Mouse (Mus musculus) ES-E14 (cell line): ENCODE measurements around the gene Galm. TPM values are rescaled to one million over a fixed set of nuclear protein-coding genes. Genes with fewer than 3 reads are reported as not detected.
A peak's percentile ranks its signal among the peaks of the same experiment; 100 is the strongest.

Source experiments
- DNase-seq: peaks from one replicate; pipeline ENCODE4 v3.0.0-alpha.2; 2013; ENCODE audit warnings: low read depth, low spot score
- H3K27ac ChIP-seq: 2 replicates; pipeline ENCODE4 v1.5.1; 2012; ENCODE audit warnings: low read depth, mild to moderate bottlenecking, low read length, moderate library complexity, mixed read lengths; ENCODE audit not compliant: poor library complexity, insufficient read depth, severe bottlenecking
- H3K36me3 ChIP-seq: 2 replicates; pipeline ENCODE4 v1.6.1; 2012; ENCODE audit warnings: mild to moderate bottlenecking, low read length, moderate library complexity, mixed read lengths; ENCODE audit not compliant: control insufficient read depth, poor library complexity, insufficient read depth, severe bottlenecking
- H3K4me1 ChIP-seq, 2 experiments: fragments of 150-350 bp in 1 of 2; sonication (generic) in 1 of 2; 2 replicates each; pipeline ENCODE4 v1.6.1; 2012; ENCODE audit warnings: low read length in 2 of 2, mild to moderate bottlenecking in 1 of 2, mixed read lengths in 1 of 2; ENCODE audit not compliant: control insufficient read depth in 2 of 2, insufficient read depth in 2 of 2, poor library complexity in 1 of 2
- H3K4me3 ChIP-seq, 2 experiments: fragments of 150-350 bp in 1 of 2; sonication (generic) in 1 of 2; 2 replicates each; pipeline ENCODE4 v1.5.1; 2012; ENCODE audit warnings: low read length in 2 of 2, low read depth in 1 of 2, mild to moderate bottlenecking in 1 of 2, mixed read lengths in 1 of 2; ENCODE audit not compliant: insufficient read depth in 1 of 2, poor library complexity in 1 of 2, severe bottlenecking in 1 of 2
- H3K9ac ChIP-seq: 2 replicates; pipeline ENCODE4 v1.6.1; 2012; ENCODE audit warnings: low read depth, mild to moderate bottlenecking, low read length, mixed read lengths; ENCODE audit not compliant: poor library complexity, insufficient read depth, severe bottlenecking
- H3K9me3 ChIP-seq: fragments of 150-350 bp; sonication (generic); 2 replicates; pipeline ENCODE4 v1.6.1; 2012; ENCODE audit warnings: low read depth, mild to moderate bottlenecking, low read length; ENCODE audit not compliant: control insufficient read depth, insufficient read depth
- CHD2 ChIP-seq: IDR thresholded peaks from 2 replicates; pipeline ENCODE4 v1.6.1; 2014; ENCODE audit warnings: mild to moderate bottlenecking, low read depth, low read length, inconsistent platforms
- HCFC1 ChIP-seq: IDR thresholded peaks from 2 replicates; pipeline ENCODE4 v1.6.1; 2012; ENCODE audit warnings: low read length, inconsistent platforms, borderline replicate concordance; ENCODE audit not compliant: insufficient read depth
- MAFK ChIP-seq: IDR thresholded peaks from 2 replicates; pipeline ENCODE4 v1.6.1; 2014; ENCODE audit warnings: mild to moderate bottlenecking, low read depth, low read length, inconsistent platforms; ENCODE audit not compliant: insufficient read depth
- ZC3H11A ChIP-seq: IDR thresholded peaks from 2 replicates; pipeline ENCODE4 v1.6.1; 2012; ENCODE audit warnings: low read depth, mild to moderate bottlenecking, inconsistent platforms, low read length, borderline replicate concordance
- ZNF384 ChIP-seq: IDR thresholded peaks from 2 replicates; pipeline ENCODE4 v1.6.1; 2012; ENCODE audit warnings: low read depth, low read length, inconsistent platforms
- in situ Hi-C, 2 experiments: fragments of 600-800 bp; cut with MboI; formaldehyde crosslinking; loops; one replicate each; pipeline ENCODE4 v1.15.1; 2025; ENCODE audit warnings: low sequenced_read_pairs in 2 of 2, inconsistent platforms in 1 of 2; ENCODE audit not compliant: unreplicated experiment in 2 of 2
- total RNA-seq: library from RNA; depleted of rRNA; stranded (reverse); fragments of 300-350 nt; gene quantifications from 2 replicates; pipeline ENCODE4 v1.2.3, GENCODE M21; 2012

The Galm gene
- total RNA-seq, 1 experiment = 5.3 TPM

DNA sequence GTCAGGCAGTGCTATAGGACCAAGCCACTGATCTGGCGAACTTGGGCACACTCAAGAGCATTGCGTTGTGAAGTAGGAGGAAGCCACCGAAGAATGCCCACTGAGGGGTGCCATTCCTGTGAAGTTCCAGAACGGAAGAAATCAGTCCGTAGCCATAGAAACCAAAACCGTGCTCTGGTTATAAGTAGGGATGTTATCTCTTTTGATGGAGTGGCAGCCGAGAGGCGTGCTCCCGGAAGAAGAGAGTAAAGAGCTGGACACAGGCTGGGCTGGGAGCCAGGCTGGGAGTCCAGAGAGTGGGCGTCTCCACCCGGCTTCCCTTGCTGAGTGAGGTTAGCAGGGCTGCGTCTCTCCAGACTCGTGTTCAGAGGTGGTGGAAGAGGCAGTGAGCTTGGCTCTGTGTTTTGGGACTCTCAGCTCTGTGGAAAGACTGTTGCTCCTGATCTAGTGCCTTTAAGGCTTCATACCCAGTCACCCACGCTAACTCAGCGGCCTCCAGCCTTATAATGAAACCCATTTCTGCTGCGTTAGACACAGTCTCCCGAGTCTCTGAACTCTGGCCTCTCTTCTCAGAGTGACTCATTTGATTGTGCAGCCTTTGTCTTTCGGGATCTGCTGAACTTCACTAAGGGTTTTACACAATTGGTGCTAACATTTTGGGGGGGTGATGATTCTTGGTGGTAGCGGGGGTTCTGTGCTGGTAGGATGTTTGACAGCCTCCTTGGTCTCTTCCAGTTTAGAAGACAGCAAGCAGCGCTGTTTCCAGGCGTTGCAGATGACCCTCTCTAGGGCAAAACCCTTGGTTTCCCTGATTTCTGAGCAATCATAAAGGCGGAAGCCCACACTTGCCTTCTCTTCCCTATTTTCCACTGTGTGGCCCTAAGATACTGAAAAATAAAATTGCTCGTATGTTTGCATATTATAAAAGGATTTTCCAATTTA is 21.1 kb downstream of the Galm start:
- Histone ChIP-seq H3K9me3 (no peaks in the 10 kb centered on the region), H3K4me1 (peaks cover 6 to 13% of the 10 kb centered on the region in 2 experiments), H3K27ac (no peak overlapping the region), H3K9ac (no peak overlapping the region), H3K4me3 (no peak overlapping the region), H3K36me3 (no peaks in the 10 kb centered on the region)
- TF ChIP-seq ZNF384 (no peak), MAFK (no peak), CHD2 (no peak), ZC3H11A (no peak), HCFC1 (no peak)
- in situ Hi-C loops = no loop called here
- no peak for DNase-seq

DNA sequence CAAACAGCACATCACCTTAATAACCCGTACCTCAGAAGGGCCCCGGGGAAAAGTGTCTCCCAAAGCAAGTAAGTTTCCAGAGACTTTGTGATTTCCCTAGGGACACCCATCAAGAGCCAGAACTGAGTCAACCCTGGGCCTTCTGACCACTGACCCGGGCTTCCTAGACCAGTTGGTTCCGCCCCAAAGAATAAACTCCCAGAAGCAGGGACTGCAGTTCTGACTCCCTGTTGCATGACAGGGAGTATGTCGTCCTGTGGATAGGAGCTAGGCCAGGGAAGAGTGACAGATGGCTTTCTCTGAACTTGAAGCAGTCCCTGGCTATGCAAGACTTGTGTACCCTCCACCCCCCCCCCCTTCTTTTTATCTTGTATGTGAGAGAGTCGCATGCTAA is 21.7 kb downstream of the Galm start:
- no peak for DNase-seq
- Histone ChIP-seq H3K27ac (no peak overlapping the region), H3K9ac (no peak overlapping the region), H3K4me1 (peaks cover 6 to 13% of the 10 kb centered on the region in 2 experiments), H3K4me3 (no peak overlapping the region), H3K9me3 (no peaks in the 10 kb centered on the region), H3K36me3 (no peaks in the 10 kb centered on the region)
- TF ChIP-seq ZC3H11A = no peak
- no peak for TF ChIP-seq ZNF384
- TF ChIP-seq MAFK = no peak
- no peak for TF ChIP-seq CHD2
- TF ChIP-seq HCFC1 = no peak
- in situ Hi-C loops = no loop called here

DNA sequence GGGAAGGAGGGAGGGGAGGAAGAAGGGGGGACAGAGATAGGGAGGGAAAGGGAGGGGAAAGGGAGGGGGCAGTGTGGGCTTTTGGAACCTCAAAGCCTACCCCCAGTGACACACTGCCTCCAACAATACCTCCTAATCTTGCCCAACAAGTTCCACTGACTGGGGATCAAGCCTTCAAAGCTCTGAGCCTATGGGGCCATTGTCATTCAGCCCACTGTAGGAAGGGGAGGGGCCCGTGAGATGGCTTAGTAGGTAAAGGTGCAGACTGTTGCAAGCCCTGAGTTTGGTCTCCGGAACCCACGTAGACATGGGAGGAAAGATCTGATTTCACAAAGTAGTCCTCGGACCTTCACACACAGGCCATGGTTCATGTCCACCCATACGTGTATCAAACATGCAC is 24.1 kb downstream of the Galm start:
- TF ChIP-seq HCFC1 (no peak), CHD2 (no peak), MAFK (no peak), ZC3H11A (no peak), ZNF384 (no peak)
- peak; percentile 62 for DNase-seq
- Histone ChIP-seq H3K4me1 (peaks cover 6 to 13% of the 10 kb centered on the region in 2 experiments), H3K27ac (no peak overlapping the region), H3K9ac (no peak overlapping the region), H3K9me3 (no peaks in the 10 kb centered on the region), H3K36me3 (no peaks in the 10 kb centered on the region), H3K4me3 (peak overlapping the region in 1 of 2 experiments; percentile 40; a peak in 2 of 4 replicates)
- in situ Hi-C loops = no loop called here

DNA sequence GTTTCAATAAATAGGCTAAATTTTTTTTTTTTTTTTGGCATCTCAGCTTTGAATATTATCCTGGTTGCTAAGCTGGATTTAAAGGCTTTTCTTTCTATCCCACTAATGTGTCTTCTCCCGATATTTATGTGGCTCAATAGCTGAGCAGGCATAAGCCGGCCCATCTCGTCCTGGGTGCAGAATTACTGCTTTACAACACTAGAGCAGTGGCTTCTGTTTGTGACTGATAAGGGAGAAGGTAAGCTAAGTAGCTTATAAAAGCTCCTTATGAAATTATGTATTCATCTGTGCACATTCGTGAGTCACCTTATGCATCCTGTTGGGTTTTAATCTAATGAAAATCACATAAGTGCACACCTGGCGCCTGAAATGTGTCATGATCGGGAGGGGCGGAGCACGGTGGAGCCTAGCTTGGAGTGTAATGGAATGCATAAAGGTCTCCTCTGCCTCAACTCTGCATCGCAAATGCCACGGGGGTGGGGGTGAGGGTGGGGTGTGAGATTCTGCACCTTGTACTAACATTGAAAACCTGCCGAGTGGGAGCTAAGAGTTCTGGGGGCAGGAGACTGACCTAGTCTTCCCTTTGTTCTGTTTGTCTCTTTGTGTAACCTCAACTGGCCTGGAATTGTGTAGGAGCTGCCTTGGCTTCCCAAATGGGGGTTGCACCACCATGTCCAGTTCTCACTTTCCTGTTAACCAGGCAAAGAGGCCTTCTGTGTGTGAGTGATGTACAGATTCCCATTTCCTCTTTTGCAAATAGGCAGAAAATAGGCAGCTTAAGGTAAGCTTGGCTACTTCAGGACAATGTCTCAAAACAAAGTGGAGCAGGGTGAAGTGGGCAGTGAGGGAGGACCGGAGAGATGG is 25.7 kb downstream of the Galm start:
- no peak for DNase-seq
- H3K9ac ChIP-seq = no peak overlapping the region
- no peak overlapping the region for H3K27ac ChIP-seq
- in situ Hi-C loops = no loop called here
- no peaks in the 10 kb centered on the region for H3K9me3 ChIP-seq
- H3K4me1 ChIP-seq = peaks cover 6 to 13% of the 10 kb centered on the region in 2 experiments
- H3K4me3 ChIP-seq = no peak overlapping the region
- no peaks in the 10 kb centered on the region for H3K36me3 ChIP-seq
- TF ChIP-seq HCFC1 = no peak
- no peak for TF ChIP-seq ZC3H11A
- TF ChIP-seq CHD2 = no peak
- TF ChIP-seq MAFK = no peak
- TF ChIP-seq ZNF384 = no peak
